Mouse (Mus musculus) bone marrow, adult 2 months (tissue): ENCODE data around the gene Trhde.

Experiments
- CTCF ChIP-seq: fragments of 200-500 bp; IDR thresholded peaks from 2 replicates; pipeline ENCODE4 v1.5.1; 2011; ENCODE audit warnings: low read length, control low read depth; ENCODE audit not compliant: control insufficient read depth, insufficient read depth
- POLR2A ChIP-seq: fragments of 200-500 bp; IDR thresholded peaks from 2 replicates; pipeline ENCODE4 v1.6.1; 2011; ENCODE audit warnings: low read depth, mild to moderate bottlenecking, control low read depth, low read length, borderline replicate concordance; ENCODE audit not compliant: control insufficient read depth

DNA sequence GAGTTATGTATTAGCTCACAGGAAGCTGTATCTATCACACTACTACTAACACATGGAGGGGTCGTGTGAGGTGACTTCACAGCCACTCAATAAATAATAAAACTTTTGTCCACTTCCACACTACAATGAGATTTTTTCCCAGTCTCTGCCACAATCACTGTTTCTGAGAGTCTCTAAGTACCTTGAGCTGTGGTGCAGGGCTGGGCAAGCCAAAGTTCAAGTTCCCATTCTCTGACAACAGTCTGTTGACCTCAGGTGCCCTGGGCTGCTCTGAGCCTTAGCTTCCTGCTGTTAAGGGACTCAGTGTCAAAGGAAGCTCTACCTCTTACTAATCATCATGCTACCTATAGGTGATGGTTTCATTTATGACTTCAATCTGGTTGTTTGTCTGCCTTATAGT lies 3.3 kb downstream of the Trhde start:
- TF ChIP-seq CTCF = no peak
- TF ChIP-seq POLR2A = no peak
